Mouse (Mus musculus) olfactory bulb, adult 2 months (tissue): Measurements from ENCODE around the gene Bbx.

Experiments used
- CTCF ChIP-seq: fragments of 200-500 bp; IDR thresholded peaks from 2 replicates; pipeline ENCODE4 v1.5.1; 2012; ENCODE audit warnings: low read depth, mild to moderate bottlenecking, low read length, moderate library complexity; ENCODE audit not compliant: insufficient read depth
- POLR2A ChIP-seq: fragments of 200-500 bp; IDR thresholded peaks from 2 replicates; pipeline ENCODE4 v1.6.1; 2012; ENCODE audit warnings: mild to moderate bottlenecking, low read depth, low read length, moderate library complexity; ENCODE audit not compliant: insufficient read depth

GRCm38 (mm10) chr16:50305156-50305555 lies 127.0 kb downstream of the Bbx start:
- no peak for TF ChIP-seq POLR2A
- no peak for TF ChIP-seq CTCF
